Mouse (Mus musculus): ENCODE data around the gene Bhlhe23.

GRCm38 (mm10) chr2:180743321-180743720 is 33.4 kb downstream of the Bhlhe23 start:
- TF ChIP-seq ZNF384 (IDR thresholded peaks at IDR 0.05; ENCODE audit: low read depth, low read length) (no peak), MAFK (IDR thresholded peaks at IDR 0.05; ENCODE audit: insufficient read depth, low read depth, low read length) (peak; percentile 55; the same call in 1 of the 2 replicates), HCFC1 (IDR thresholded peaks at IDR 0.05; ENCODE audit: borderline replicate concordance, insufficient read depth, low read length) (no peak), CHD2 (IDR thresholded peaks at IDR 0.05; ENCODE audit: low read depth, low read length) (no peak), ZC3H11A (IDR thresholded peaks at IDR 0.05; ENCODE audit: borderline replicate concordance, low read depth, low read length) (no peak)

All from ES-E14 (cell line).